In genomic region chr5:31297047-31297757, GRCm38 (mm10) we compare ENCODE assay signal across 9 mouse cellular contexts. TPM values are rescaled to one million over a fixed set of nuclear protein-coding genes. Genes with fewer than 3 reads are reported as not detected.
DNase-seq lines count a peak whose midpoint lies in the region; ATAC-seq and TF ChIP-seq lines count a peak whose summit lies in the region.
"Had no signal": no experiment of that assay in that cellular context is flagged by ENCODE, and none has a peak within 500 bp of the region (broad histone marks: within the 10 kb centered on the region; RNA-seq: fewer than 3 reads in every experiment).

Gckr (plus strand) TSS chr5:31297443.

- peak within 1 kb of the TSS; percentile 88; the same call in 1 of the 2 replicates for H3K4me2 ChIP-seq in kidney, embryonic 14.5 days (replicated peaks; ENCODE audit: low read depth, low read length)
- H3K4me2 ChIP-seq in forebrain, embryonic 16.5 days (ENCODE audit: low read length), result peak within 1 kb of the TSS; percentile 84
- H3K4me2 ChIP-seq in neural tube, embryonic 15.5 days, result peak within 1 kb of the TSS; percentile 79

- H3K4me1 ChIP-seq in kidney, embryonic 14.5 days (ENCODE audit: control insufficient read depth, insufficient read depth, low read length), result peaks cover 9% of the 10 kb centered on the region; the same call in 1 of the 2 replicates
- peaks cover 15% of the 10 kb centered on the region for H3K4me1 ChIP-seq in forebrain, embryonic 16.5 days (replicated peaks; ENCODE audit: control insufficient read depth, insufficient read depth, low read length)
- peaks cover 14% of the 10 kb centered on the region; the same call in 1 of the 2 replicates for H3K4me1 ChIP-seq in liver, adult 2 months (ENCODE audit: control insufficient read depth, insufficient read depth, low read length)
- peaks cover 31% of the 10 kb centered on the region for H3K4me1 ChIP-seq in neural tube, embryonic 15.5 days

- no peaks in the 10 kb centered on the region for H3K27me3 ChIP-seq in kidney, embryonic 14.5 days (ENCODE audit: control insufficient read depth, insufficient read depth, low read length)
- no peaks in the 10 kb centered on the region for H3K27me3 ChIP-seq in forebrain, embryonic 16.5 days (replicated peaks; ENCODE audit: control insufficient read depth, insufficient read depth, low read length)
- H3K27me3 ChIP-seq in liver, adult 2 months (ENCODE audit: control insufficient read depth, insufficient read depth, low read length), result no peaks in the 10 kb centered on the region
- no peaks in the 10 kb centered on the region for H3K27me3 ChIP-seq in neural tube, embryonic 15.5 days (replicated peaks)

- H3K27ac ChIP-seq in kidney, embryonic 14.5 days (ENCODE audit: low read depth, low read length), result no peak within 1 kb of the TSS
- no peak within 1 kb of the TSS for H3K27ac ChIP-seq in forebrain, embryonic 16.5 days (ENCODE audit: low read length)
- H3K27ac ChIP-seq in liver, adult 2 months (replicated peaks; ENCODE audit: insufficient read depth, low read depth, low read length), result peak within 1 kb of the TSS; percentile 96
- H3K27ac ChIP-seq in neural tube, embryonic 15.5 days (replicated peaks), result peak within 1 kb of the TSS; percentile 89
- H3K27ac ChIP-seq in gastrocnemius, adult 2 months, result no peak within 1 kb of the TSS

- no peak within 1 kb of the TSS for H3K9ac ChIP-seq in kidney, embryonic 14.5 days (ENCODE audit: low read depth, low read length)
- H3K9ac ChIP-seq in forebrain, embryonic 16.5 days (replicated peaks; ENCODE audit: low read depth, low read length), result peak within 1 kb of the TSS; percentile 96; the same call in 1 of the 2 replicates
- H3K9ac ChIP-seq in liver, adult 2 months (ENCODE audit: low read depth, low read length), result peak within 1 kb of the TSS; percentile 51
- H3K9ac ChIP-seq in neural tube, embryonic 15.5 days (replicated peaks), result peak within 1 kb of the TSS; percentile 96; the same call in 1 of the 2 replicates

- peaks cover 3% of the 10 kb centered on the region; the same call in 1 of the 2 replicates for H3K36me3 ChIP-seq in kidney, embryonic 14.5 days (ENCODE audit: control insufficient read depth, insufficient read depth, low read length)
- peaks cover 2% of the 10 kb centered on the region; the same call in 1 of the 2 replicates for H3K36me3 ChIP-seq in forebrain, embryonic 16.5 days (ENCODE audit: control insufficient read depth, insufficient read depth)
- H3K36me3 ChIP-seq in liver, adult 2 months (ENCODE audit: control insufficient read depth, insufficient read depth, low read length), result peaks cover 15% of the 10 kb centered on the region; the same call in 1 of the 2 replicates
- H3K36me3 ChIP-seq in neural tube, embryonic 15.5 days, result peaks cover 10% of the 10 kb centered on the region

- H3K79me2 ChIP-seq in liver, adult 2 months (ENCODE audit: control insufficient read depth, insufficient read depth, low read length), result peaks cover 5% of the 10 kb centered on the region; the same call in 1 of the 2 replicates

- no peaks in the 10 kb centered on the region for H3K9me3 ChIP-seq in kidney, embryonic 14.5 days (ENCODE audit: control insufficient read depth, low read length)
- no peaks in the 10 kb centered on the region for H3K9me3 ChIP-seq in forebrain, embryonic 16.5 days (ENCODE audit: control insufficient read depth, low read length)
- no peaks in the 10 kb centered on the region for H3K9me3 ChIP-seq in neural tube, embryonic 15.5 days (replicated peaks)

- ATAC-seq in kidney, embryonic 14.5 days (ENCODE audit: low FRiP score, low TSS enrichment), result no peak
- ATAC-seq in forebrain, embryonic 16.5 days, result no peak
- ATAC-seq in neural tube, embryonic 15.5 days (ENCODE audit: low FRiP score), result no peak
- ATAC-seq in activated CD4-positive, CD25-positive, alpha-beta regulatory T cell, adult 4 months, result no peak

- WGBS in kidney, embryonic 14.5 days, result 75% methylated on average over 13 of the region's 13 CpGs
- WGBS in forebrain, embryonic 16.5 days, result 81% methylated on average over 13 of the region's 13 CpGs
- WGBS in liver, adult 2 months, result 17% methylated on average over 13 of the region's 13 CpGs
- WGBS in neural tube, embryonic 15.5 days, result 80% methylated on average over 13 of the region's 13 CpGs

- intact Hi-C loops in gastrocnemius, adult 2 months (cut with DNase I), result loop anchor here (10.0 kb wide), 1 partner anchor 252 kb away; the partner anchor contains the start of genes Atraid and Slc5a6

- TF ChIP-seq POLR2A in liver, adult 2 months (IDR thresholded peaks at IDR 0.05; ENCODE audit: extremely low read depth, insufficient read depth, low read length), result no peak

- no peak within 1 kb of the TSS for H3K4me3 ChIP-seq in kidney, embryonic 14.5 days (ENCODE audit: low read length)
- H3K4me3 ChIP-seq in forebrain, embryonic 16.5 days (replicated peaks; ENCODE audit: low read length), result peak within 1 kb of the TSS; percentile 79
- H3K4me3 ChIP-seq in liver, adult 2 months (ENCODE audit: insufficient read depth, low read depth, low read length), result peak within 1 kb of the TSS; percentile 44
- H3K4me3 ChIP-seq in neural tube, embryonic 15.5 days (replicated peaks), result peak within 1 kb of the TSS; percentile 88
- H3K4me3 ChIP-seq in gastrocnemius, adult 2 months, result no peak within 1 kb of the TSS

- no peak for DNase-seq in kidney, adult 9 months
- peak; percentile 97 for DNase-seq in liver, adult 2 months (ENCODE audit: extremely low read depth, low read depth, low spot score)
- no peak for DNase-seq in frontal cortex, adult 2 months (ENCODE audit: extremely low spot score in 1 of 2, low spot score in 1 of 2)
- DNase-seq in gastrocnemius, adult 2 months, result no peak
- DNase-seq: lung, postnatal 36 days had no signal

- TF ChIP-seq CTCF in liver, adult 2 months (IDR thresholded peaks at IDR 0.05; ENCODE audit: low read depth, low read length), result no peak
- TF ChIP-seq CTCF in gastrocnemius, adult 2 months (IDR thresholded peaks at IDR 0.05), result no peak

RNA-seq across cellular contexts. Expression of gene Gckr, which starts in this region (rescaled TPM):
- polyA plus RNA-seq in kidney, embryonic 14.5 days (2014; fragmentation: Nextera tagmentation; extraction: Ambion mirVana), result 0.76 TPM in 1 of 2 replicates, not detected in the other
- polyA plus RNA-seq in forebrain, embryonic 16.5 days (2015; fragmentation: Nextera tagmentation; extraction: Ambion mirVana), result 0.27 TPM in 1 of 2 replicates, not detected in the other
- 113 and 114 TPM in 2 replicates for total RNA-seq in liver, adult 2 months (2014; rRNA removed)
- 199 and 282 TPM in 2 replicates for polyA plus RNA-seq in liver, adult 2 months (2012; rRNA removed)
- polyA plus RNA-seq in neural tube, embryonic 15.5 days (2015; fragmentation: Nextera tagmentation; extraction: Ambion mirVana), result 0.10 and 0.24 TPM in 2 replicates
- 0.16 and 0.23 TPM in 2 replicates for polyA plus RNA-seq in frontal cortex, adult 2 months (2012; rRNA removed)
- not detected for total RNA-seq in gastrocnemius, adult 2 months (2021)
- polyA plus RNA-seq in activated CD4-positive, CD25-positive, alpha-beta regulatory T cell, adult 4 months (2017; shearing (Covaris generic)), result not detected

Comparison
In these comparisons a context has a peak if more than half of its experiments do, and no peak if none do; other contexts are left out.
1. RNA of gene Gckr (total RNA-seq): 113 to 114 TPM in liver, adult 2 months; not detected in gastrocnemius, adult 2 months; every median in the first group is over 100 times any median in the second.
2. RNA of gene Gckr (polyA plus RNA-seq): 199 to 282 TPM in liver, adult 2 months; 0.76 TPM in kidney, embryonic 14.5 days, 0.27 TPM in forebrain, embryonic 16.5 days, not detected in activated CD4-positive, CD25-positive, alpha-beta regulatory T cell, adult 4 months, 0.16 to 0.23 TPM in frontal cortex, adult 2 months and 0.10 to 0.24 TPM in neural tube, embryonic 15.5 days; every median in the first group is over 100 times any median in the second.
3. H3K27ac ChIP-seq: peak in liver, adult 2 months (single experiment) and neural tube, embryonic 15.5 days (single experiment); none in kidney, embryonic 14.5 days (single experiment), forebrain, embryonic 16.5 days (single experiment) and gastrocnemius, adult 2 months (single experiment).
4. H3K4me3 ChIP-seq: peak in forebrain, embryonic 16.5 days (single experiment), liver, adult 2 months (single experiment) and neural tube, embryonic 15.5 days (single experiment); none in kidney, embryonic 14.5 days (single experiment) and gastrocnemius, adult 2 months (single experiment).
5. Peak in every context shown above with its lines, with median percentiles within 50 percentile points of each other: H3K4me2 ChIP-seq.